Comparison of ENCODE assay signal across 23 mouse cellular contexts in the genomic region with DNA sequence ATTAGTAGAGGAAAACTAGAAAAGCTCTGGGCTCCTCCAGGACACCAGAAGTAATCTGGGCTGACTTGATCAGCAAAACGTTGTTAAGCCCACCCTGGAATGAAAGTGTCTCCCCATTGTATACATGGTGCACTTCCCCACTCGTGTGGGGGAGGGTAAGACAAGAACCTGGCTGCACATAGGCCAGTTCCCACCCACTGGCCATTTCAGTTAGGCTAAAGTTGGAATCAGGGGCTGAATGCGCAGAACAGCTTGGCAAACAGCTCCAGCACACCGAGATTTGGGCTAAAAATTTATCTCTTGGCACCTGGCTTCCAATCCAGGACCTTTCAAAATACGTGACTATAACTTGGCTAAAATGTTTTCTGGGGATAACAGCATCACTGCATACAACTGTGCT. TPM values are rescaled to one million over a fixed set of nuclear protein-coding genes. Genes with fewer than 3 reads are reported as not detected.
"Had no signal": no experiment of that assay in that cellular context is flagged by ENCODE, and none has a peak within 500 bp of the region (broad histone marks: within the 10 kb centered on the region; RNA-seq: fewer than 3 reads in every experiment).

No protein-coding gene starts in this region.

- ATAC-seq: intestine, embryonic 16.5 days; liver, embryonic 12.5 days had no signal

- H3K27ac ChIP-seq: heart, embryonic 10.5 days; heart, embryonic 13.5 days; heart, embryonic 15.5 days; hindbrain, embryonic 14.5 days; kidney, embryonic 15.5 days; kidney, postnatal 0 days; liver, embryonic 12.5 days; liver, embryonic 14.5 days had no signal

- H3K4me3 ChIP-seq: heart, embryonic 10.5 days; heart, embryonic 13.5 days; heart, embryonic 15.5 days; kidney, embryonic 15.5 days; limb, embryonic 13.5 days; limb, embryonic 15.5 days; liver, embryonic 12.5 days had no signal

- H3K4me1 ChIP-seq: kidney, embryonic 15.5 days had no signal

- H3K9ac ChIP-seq: heart, embryonic 13.5 days; heart, embryonic 15.5 days; hindbrain, embryonic 14.5 days; kidney, embryonic 15.5 days; limb, embryonic 13.5 days; limb, embryonic 15.5 days; liver, embryonic 12.5 days; liver, embryonic 14.5 days had no signal

- H3K9me3 ChIP-seq: heart, embryonic 10.5 days; heart, embryonic 13.5 days; heart, embryonic 15.5 days; kidney, embryonic 15.5 days; limb, embryonic 13.5 days; limb, embryonic 15.5 days; liver, embryonic 12.5 days had no signal

- DNase-seq: gastrocnemius, postnatal 14 days; gastrocnemius, postnatal 36 days; heart, adult 18-20 months; heart, postnatal 14 days; heart, postnatal 36 days; kidney, adult 11 months; kidney, adult 2 months; kidney, adult 9 months; kidney, postnatal 14 days; kidney, postnatal 36 days had no signal

- H3K36me3 ChIP-seq: heart, embryonic 10.5 days; heart, embryonic 13.5 days; heart, embryonic 15.5 days; kidney, embryonic 15.5 days; limb, embryonic 13.5 days; limb, embryonic 15.5 days; liver, embryonic 12.5 days had no signal

- H3K27me3 ChIP-seq: heart, embryonic 15.5 days; kidney, embryonic 15.5 days; limb, embryonic 13.5 days; limb, embryonic 15.5 days had no signal

- H3K4me2 ChIP-seq: heart, embryonic 13.5 days; heart, embryonic 15.5 days; hindbrain, embryonic 14.5 days; kidney, embryonic 15.5 days; limb, embryonic 13.5 days; limb, embryonic 15.5 days; liver, embryonic 12.5 days had no signal

RNA-seq across cellular contexts. Expression of gene Gm9833, which starts 6.6 kb away (rescaled TPM):
- polyA plus RNA-seq: kidney, adult 2 months; large intestine, adult 2 months; liver, adult 2 months had no signal
